Mouse (Mus musculus) R1 (cell line): ENCODE data around the gene Catsper1.

Experiments
- DNase-seq: peaks from one replicate; pipeline ENCODE4 v3.0.0-alpha.2; 2018; ENCODE audit warnings: low read depth, low spot score

The Catsper1 gene

GRCm38 (mm10) chr19:5353609-5354008 lies 18.1 kb downstream of the Catsper1 start:
- no peak for DNase-seq

- DNase-seq = peak; percentile 77
Measured at GRCm38 (mm10) chr19:5356080-5356479, 20.5 kb downstream of the Catsper1 start.

- DNase-seq = peak; percentile 90
Measured at GRCm38 (mm10) chr19:5362186-5362585, 26.6 kb downstream of the Catsper1 start.

- no peak for DNase-seq
Measured at GRCm38 (mm10) chr19:5364124-5364523, 28.6 kb downstream of the Catsper1 start.

- DNase-seq = no peak
Measured at GRCm38 (mm10) chr19:5365751-5366150, 30.2 kb downstream of the Catsper1 start.

GRCm38 (mm10) chr19:5366175-5367052 lies 30.9 kb downstream of the Catsper1 start, which contains the start of gene Eif1ad:
TSS of gene Eif1ad (plus strand) at chr19:5366741.
- DNase-seq = peak; percentile 99

- no peak for DNase-seq
Measured at GRCm38 (mm10) chr19:5367053-5367359, 31.5 kb downstream of the Catsper1 start, which contains the start of gene Banf1. TSS of gene Banf1 (minus strand) at chr19:5367168.

- DNase-seq = peak; percentile 62
Measured at GRCm38 (mm10) chr19:5367455-5367854, 31.9 kb downstream of the Catsper1 start.

- peak; percentile 54 for DNase-seq
Measured at GRCm38 (mm10) chr19:5370932-5371331, 35.4 kb downstream of the Catsper1 start.

- no peak for DNase-seq
Measured at GRCm38 (mm10) chr19:5372724-5373123, 37.2 kb downstream of the Catsper1 start.

- DNase-seq = no peak
Measured at GRCm38 (mm10) chr19:5374177-5374576, 38.6 kb downstream of the Catsper1 start.

GRCm38 (mm10) chr19:5374748-5375147 lies 39.2 kb downstream of the Catsper1 start:
- DNase-seq = peak; percentile 32

- no peak for DNase-seq
Measured at GRCm38 (mm10) chr19:5377446-5377845, 41.9 kb downstream of the Catsper1 start.

- no peak for DNase-seq
Measured at GRCm38 (mm10) chr19:5383326-5383725, 47.8 kb downstream of the Catsper1 start.

GRCm38 (mm10) chr19:5384715-5385114 lies 49.2 kb downstream of the Catsper1 start:
- no peak for DNase-seq

GRCm38 (mm10) chr19:5388011-5388441 lies 52.5 kb downstream of the Catsper1 start:
- no peak for DNase-seq

- peak; percentile 98 for DNase-seq
Measured at GRCm38 (mm10) chr19:5388588-5389242, 53.2 kb downstream of the Catsper1 start, which contains the start of gene Sart1. TSS of gene Sart1 (minus strand) at chr19:5388703.

GRCm38 (mm10) chr19:5389647-5390046 lies 54.1 kb downstream of the Catsper1 start:
- DNase-seq = peak; percentile 81

GRCm38 (mm10) chr19:5390416-5390815 lies 54.9 kb downstream of the Catsper1 start:
- no peak for DNase-seq

GRCm38 (mm10) chr19:5392892-5393291 lies 57.4 kb downstream of the Catsper1 start:
- no peak for DNase-seq
